Mouse (Mus musculus): Measurements from ENCODE around the gene Adarb2.

DNA sequence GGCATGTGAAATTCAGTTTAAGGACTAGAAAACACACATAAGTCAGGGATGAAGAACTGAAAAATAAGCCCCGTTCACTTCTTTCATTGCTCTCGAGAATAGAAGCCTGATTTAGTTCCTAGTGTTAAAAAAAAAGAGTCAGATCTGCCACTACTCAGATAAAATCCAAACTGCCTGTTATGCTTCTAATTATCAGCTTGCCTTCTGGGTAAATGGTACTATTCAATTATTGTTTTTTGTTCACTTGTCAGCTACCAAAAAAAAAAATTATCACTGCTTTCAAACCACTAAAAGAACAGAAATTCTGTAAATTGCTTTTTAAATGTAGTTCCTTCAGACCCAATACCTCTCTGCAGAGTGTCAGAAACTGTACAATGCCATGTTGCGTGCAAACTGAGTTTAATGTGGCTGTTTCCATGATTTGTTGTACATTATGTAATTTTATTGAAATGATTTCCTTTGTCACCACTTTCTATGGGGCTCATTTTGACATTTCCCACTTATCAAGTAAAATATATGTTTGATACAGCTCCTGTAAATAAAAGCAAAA, 199.7 kb downstream of the Adarb2 start:
- no peak for TF ChIP-seq CTCF (IDR thresholded peaks at IDR 0.05; ENCODE audit: low read depth, low read length)
- no peak for TF ChIP-seq POLR2A (IDR thresholded peaks at IDR 0.05; ENCODE audit: extremely low read depth, insufficient read depth, low read length)
